Comparison of ENCODE assay signal across 8 mouse cellular contexts in genomic region chr12:40445648-40446449, GRCm38 (mm10). TPM values are rescaled to one million over a fixed set of nuclear protein-coding genes. Genes with fewer than 3 reads are reported as not detected.
A peak's percentile ranks its signal among the peaks of the same experiment; 100 is the strongest.
DNase-seq lines count a peak whose midpoint lies in the region; ATAC-seq and TF ChIP-seq lines count a peak whose summit lies in the region.

TSS of gene Zfp277 (minus strand) at chr12:40445902.
TSS of gene Dock4 (plus strand) at chr12:40445952.

- H3K9ac ChIP-seq in forebrain, embryonic 12.5 days = peak within 1 kb of the TSS; percentile 81
- H3K9ac ChIP-seq in heart, postnatal 0 days (replicated peaks; ENCODE audit: low read depth, low read length) = peak within 1 kb of the TSS; percentile 73
- H3K9ac ChIP-seq in liver, embryonic 16.5 days (ENCODE audit: low read depth, low read length) = peak within 1 kb of the TSS; percentile 65
- peak within 1 kb of the TSS; percentile 90 for H3K9ac ChIP-seq in neural tube, embryonic 13.5 days

- peak; percentile 51 for TF ChIP-seq POLR2A in testis, adult 2 months (IDR thresholded peaks at IDR 0.05; ENCODE audit: control insufficient read depth, low read depth, low read length)

- ATAC-seq in forebrain, embryonic 12.5 days (ENCODE audit: low FRiP score) = peak; percentile 97
- peak; percentile 98 for ATAC-seq in heart, postnatal 0 days (ENCODE audit: insufficient read depth, low read depth)
- peak; percentile 98 for ATAC-seq in liver, embryonic 16.5 days (ENCODE audit: low read depth)
- peak; percentile 98 for ATAC-seq in neural tube, embryonic 13.5 days (ENCODE audit: low read depth)

- peaks cover 23% of the 10 kb centered on the region for H3K4me1 ChIP-seq in E14TG2a.4 (replicated peaks; ENCODE audit: low read depth, low read length)
- H3K4me1 ChIP-seq in forebrain, embryonic 12.5 days = peaks cover 28% of the 10 kb centered on the region
- peaks cover 16% of the 10 kb centered on the region for H3K4me1 ChIP-seq in heart, postnatal 0 days (ENCODE audit: control insufficient read depth, insufficient read depth)
- H3K4me1 ChIP-seq in liver, embryonic 16.5 days (ENCODE audit: control insufficient read depth, low read depth, low read length) = peaks cover 8% of the 10 kb centered on the region
- peaks cover 36% of the 10 kb centered on the region for H3K4me1 ChIP-seq in neural tube, embryonic 13.5 days (replicated peaks)
- peaks cover 8% of the 10 kb centered on the region for H3K4me1 ChIP-seq in testis, adult 2 months (ENCODE audit: control insufficient read depth, insufficient read depth, low read length)

- under 1% methylated on average over 80 of the region's 80 CpGs for WGBS in forebrain, embryonic 12.5 days
- WGBS in heart, postnatal 0 days = under 1% methylated on average over 70 of the region's 80 CpGs
- under 1% methylated on average over 76 of the region's 80 CpGs for WGBS in liver, embryonic 16.5 days (ENCODE audit: insufficient replicate concordance)
- WGBS in neural tube, embryonic 13.5 days = under 1% methylated on average over 80 of the region's 80 CpGs

- peak within 1 kb of the TSS; percentile 85 for H3K4me2 ChIP-seq in forebrain, embryonic 12.5 days
- H3K4me2 ChIP-seq in heart, postnatal 0 days (ENCODE audit: low read depth, low read length) = peak within 1 kb of the TSS; percentile 88
- H3K4me2 ChIP-seq in liver, embryonic 16.5 days (ENCODE audit: low read depth, low read length) = peak within 1 kb of the TSS; percentile 93
- H3K4me2 ChIP-seq in neural tube, embryonic 13.5 days = peak within 1 kb of the TSS; percentile 76

- peaks cover 5% of the 10 kb centered on the region; the same call in 1 of the 2 replicates for H3K9me3 ChIP-seq in E14TG2a.4 (ENCODE audit: low read length)
- H3K9me3 ChIP-seq in forebrain, embryonic 12.5 days = no peaks in the 10 kb centered on the region
- H3K9me3 ChIP-seq in heart, postnatal 0 days (replicated peaks; ENCODE audit: control insufficient read depth, low read length) = no peaks in the 10 kb centered on the region
- no peaks in the 10 kb centered on the region for H3K9me3 ChIP-seq in liver, embryonic 16.5 days (replicated peaks; ENCODE audit: control insufficient read depth, low read length)
- no peaks in the 10 kb centered on the region for H3K9me3 ChIP-seq in neural tube, embryonic 13.5 days

- no peak for TF ChIP-seq CTCF in E14TG2a.4 (conservative IDR thresholded peaks at IDR 0.05; ENCODE audit: low read length)
- TF ChIP-seq CTCF in heart, postnatal 0 days (IDR thresholded peaks at IDR 0.05; ENCODE audit: low read depth) = 0 out of 2 replicates have a peak, but pooled peaks have one; percentile 4
- no peak for TF ChIP-seq CTCF in testis, adult 2 months (IDR thresholded peaks at IDR 0.05; ENCODE audit: control insufficient read depth, insufficient read depth, insufficient replicate concordance, low read depth, low read length)

- H3K4me3 ChIP-seq in E14TG2a.4 (replicated peaks; ENCODE audit: low read length) = peak within 1 kb of the TSS; percentile 98
- peak within 1 kb of the TSS; percentile 74 for H3K4me3 ChIP-seq in forebrain, embryonic 12.5 days (replicated peaks)
- peak within 1 kb of the TSS; percentile 92 for H3K4me3 ChIP-seq in heart, postnatal 0 days (ENCODE audit: low read depth, low read length)
- H3K4me3 ChIP-seq in liver, embryonic 16.5 days (ENCODE audit: low read depth, low read length) = peak within 1 kb of the TSS; percentile 79
- peak within 1 kb of the TSS; percentile 70 for H3K4me3 ChIP-seq in neural tube, embryonic 13.5 days
- peak within 1 kb of the TSS; percentile 90 for H3K4me3 ChIP-seq in testis, adult 2 months (ENCODE audit: control insufficient read depth, low read depth, low read length)

- peak within 1 kb of the TSS; percentile 93 for H3K27ac ChIP-seq in forebrain, embryonic 12.5 days
- H3K27ac ChIP-seq in heart, postnatal 0 days (ENCODE audit: low read depth) = peak within 1 kb of the TSS; percentile 77
- no peak within 1 kb of the TSS for H3K27ac ChIP-seq in liver, embryonic 16.5 days (ENCODE audit: low read length)
- peak within 1 kb of the TSS; percentile 95 for H3K27ac ChIP-seq in neural tube, embryonic 13.5 days (replicated peaks)
- no peak within 1 kb of the TSS; the same call in 1 of the 2 replicates for H3K27ac ChIP-seq in testis, adult 2 months (ENCODE audit: control insufficient read depth, insufficient read depth, low read depth, low read length)

- no peaks in the 10 kb centered on the region; the same call in 1 of the 2 replicates for H3K36me3 ChIP-seq in E14TG2a.4 (ENCODE audit: insufficient read depth, low read length)
- no peaks in the 10 kb centered on the region for H3K36me3 ChIP-seq in forebrain, embryonic 12.5 days (replicated peaks)
- no peaks in the 10 kb centered on the region for H3K36me3 ChIP-seq in heart, postnatal 0 days (replicated peaks; ENCODE audit: control insufficient read depth, insufficient read depth, low read length)
- H3K36me3 ChIP-seq in liver, embryonic 16.5 days (ENCODE audit: control insufficient read depth, insufficient read depth) = no peaks in the 10 kb centered on the region
- H3K36me3 ChIP-seq in neural tube, embryonic 13.5 days = no peaks in the 10 kb centered on the region
- H3K36me3 ChIP-seq in testis, adult 2 months (ENCODE audit: control insufficient read depth, insufficient read depth, low read length) = no peaks in the 10 kb centered on the region

- peaks cover 16% of the 10 kb centered on the region for H3K27me3 ChIP-seq in E14TG2a.4 (ENCODE audit: insufficient read depth, low read length)
- H3K27me3 ChIP-seq in forebrain, embryonic 12.5 days = peaks cover 2% of the 10 kb centered on the region; the same call in 1 of the 2 replicates
- H3K27me3 ChIP-seq in heart, postnatal 0 days (ENCODE audit: control insufficient read depth, insufficient read depth, low read length) = no peaks in the 10 kb centered on the region
- H3K27me3 ChIP-seq in liver, embryonic 16.5 days (ENCODE audit: control insufficient read depth, insufficient read depth, low read depth, low read length) = peaks cover 33% of the 10 kb centered on the region
- no peaks in the 10 kb centered on the region for H3K27me3 ChIP-seq in neural tube, embryonic 13.5 days
- no peaks in the 10 kb centered on the region for H3K27me3 ChIP-seq in testis, adult 2 months (ENCODE audit: control insufficient read depth, insufficient read depth, low read length)

- no peak for TF ChIP-seq EP300 in heart, postnatal 0 days (IDR thresholded peaks at IDR 0.05; ENCODE audit: low read depth)

- DNase-seq in c-Kit-positive CD71-positive TER-119-positive erythroid progenitor cells, embryonic 14.5 days (ENCODE audit: low spot score) = peak; percentile 96
- DNase-seq in heart, postnatal 0 days (ENCODE audit: low spot score) = peak; percentile 99
- peak; percentile 99 to 100 for DNase-seq in kidney, postnatal 4 days

RNA-seq across cellular contexts. Expression of gene Zfp277, which starts in this region (rescaled TPM):
- 29.7 and 29.8 TPM in 2 replicates for polyA plus RNA-seq in forebrain, embryonic 12.5 days (2016; fragmentation: Nextera tagmentation; extraction: Ambion mirVana)
- 17.9 and 23.4 TPM in 2 replicates for total RNA-seq in heart, postnatal 0 days (2014; rRNA removed; ENCODE audit: low replicate concordance)
- 22.5 and 24.9 TPM in 2 replicates for polyA plus RNA-seq in heart, postnatal 0 days (2015; fragmentation: Nextera tagmentation; extraction: Ambion mirVana)
- polyA plus RNA-seq in liver, embryonic 16.5 days (2015; fragmentation: Nextera tagmentation; extraction: Ambion mirVana) = 6.1 and 6.5 TPM in 2 replicates
- polyA plus RNA-seq in neural tube, embryonic 13.5 days (2015; fragmentation: Nextera tagmentation; extraction: Ambion mirVana) = 29.1 and 31.0 TPM in 2 replicates
- polyA plus RNA-seq in testis, adult 2 months (2012; rRNA removed) = 2.4 and 3.2 TPM in 2 replicates

RNA-seq across cellular contexts. Expression of gene Dock4, which starts in this region (rescaled TPM):
- polyA plus RNA-seq in forebrain, embryonic 12.5 days (2016; fragmentation: Nextera tagmentation; extraction: Ambion mirVana) = 25.9 and 32.7 TPM in 2 replicates
- 6.1 and 9.2 TPM in 2 replicates for total RNA-seq in heart, postnatal 0 days (2014; rRNA removed; ENCODE audit: low replicate concordance)
- 4.2 and 4.4 TPM in 2 replicates for polyA plus RNA-seq in heart, postnatal 0 days (2015; fragmentation: Nextera tagmentation; extraction: Ambion mirVana)
- 1.2 TPM in 2 replicates for polyA plus RNA-seq in liver, embryonic 16.5 days (2015; fragmentation: Nextera tagmentation; extraction: Ambion mirVana)
- polyA plus RNA-seq in neural tube, embryonic 13.5 days (2015; fragmentation: Nextera tagmentation; extraction: Ambion mirVana) = 31.4 and 31.8 TPM in 2 replicates
- 0.56 and 0.59 TPM in 2 replicates for polyA plus RNA-seq in testis, adult 2 months (2012; rRNA removed)

Comparison
In these comparisons a context has a peak if more than half of its experiments do, and no peak if none do; other contexts are left out.
1. H3K27ac ChIP-seq: peak in forebrain, embryonic 12.5 days (single experiment), heart, postnatal 0 days (single experiment) and neural tube, embryonic 13.5 days (single experiment); none in liver, embryonic 16.5 days (single experiment) and testis, adult 2 months (single experiment).
2. Peak in every context shown above with its lines, with median percentiles within 50 percentile points of each other: H3K4me3 ChIP-seq, DNase-seq, ATAC-seq, H3K4me2 ChIP-seq and H3K9ac ChIP-seq.